Mouse (Mus musculus): Measurements from ENCODE around the gene Nek8.

Nek8 gene

GRCm38 (mm10) chr11:78182961-78183844, 6.7 kb upstream of the Nek8 start, which contains the start of gene Rpl23a:
Gene Rpl23a, minus strand, starts transcription at chr11:78183584.
- DNase-seq = peak; percentile 78 to 87

GRCm38 (mm10) chr11:78182450-78182849, 6.0 kb upstream of the Nek8 start:
- DNase-seq = no peak

- DNase-seq = no peak
Observed at GRCm38 (mm10) chr11:78181830-78182357, 5.4 kb upstream of the Nek8 start.

- DNase-seq = no peak
Observed at GRCm38 (mm10) chr11:78180081-78180761, 3.7 kb upstream of the Nek8 start.

- DNase-seq = no peak
Observed at GRCm38 (mm10) chr11:78179438-78179999, 3.0 kb upstream of the Nek8 start.

GRCm38 (mm10) chr11:78178859-78179437, 2.5 kb upstream of the Nek8 start:
- DNase-seq = peak; percentile 90 to 92

GRCm38 (mm10) chr11:78177903-78178858, 1.7 kb upstream of the Nek8 start:
- DNase-seq = peak; percentile 96

- peak; percentile 89 to 95 for DNase-seq
Observed at GRCm38 (mm10) chr11:78177437-78177836, 962 bp upstream of the Nek8 start.

- DNase-seq = peak in 1 of 2 experiments; percentile 45
Observed at GRCm38 (mm10) chr11:78176905-78177331, 443 bp upstream of the Nek8 start.

GRCm38 (mm10) chr11:78175771-78176401, 589 bp downstream of the Nek8 start:
- no peak for DNase-seq

- no peak for DNase-seq
Observed at GRCm38 (mm10) chr11:78174506-78174905, 2.0 kb downstream of the Nek8 start.

GRCm38 (mm10) chr11:78172748-78173383, 3.6 kb downstream of the Nek8 start:
- peak in 1 of 2 experiments; percentile 50 for DNase-seq

GRCm38 (mm10) chr11:78172034-78172747, 4.3 kb downstream of the Nek8 start:
- DNase-seq = no peak

GRCm38 (mm10) chr11:78171328-78171727, 5.1 kb downstream of the Nek8 start:
- no peak for DNase-seq

- DNase-seq = peak; percentile 43 to 80
Observed at GRCm38 (mm10) chr11:78170306-78170705, 6.2 kb downstream of the Nek8 start.

GRCm38 (mm10) chr11:78168541-78169468, 7.7 kb downstream of the Nek8 start:
- peak; percentile 43 to 63 for DNase-seq

GRCm38 (mm10) chr11:78167257-78167959, 9.1 kb downstream of the Nek8 start:
- DNase-seq = no peak

- no peak for DNase-seq
Observed at GRCm38 (mm10) chr11:78166640-78167039, 9.8 kb downstream of the Nek8 start.

All from kidney, postnatal 25 days (tissue).